Mouse (Mus musculus) ES-E14 (cell line): ENCODE measurements around the gene Lyzl4. TPM values are rescaled to one million over a fixed set of nuclear protein-coding genes. Genes with fewer than 3 reads are reported as not detected.

Experiments
- DNase-seq: peaks from one replicate; pipeline ENCODE4 v3.0.0-alpha.2; 2013; ENCODE audit warnings: low read depth, low spot score
- H3K27ac ChIP-seq: 2 replicates; pipeline ENCODE4 v1.5.1; 2012; ENCODE audit warnings: low read depth, mild to moderate bottlenecking, low read length, moderate library complexity, mixed read lengths; ENCODE audit not compliant: poor library complexity, insufficient read depth, severe bottlenecking
- H3K36me3 ChIP-seq: 2 replicates; pipeline ENCODE4 v1.6.1; 2012; ENCODE audit warnings: mild to moderate bottlenecking, low read length, moderate library complexity, mixed read lengths; ENCODE audit not compliant: control insufficient read depth, poor library complexity, insufficient read depth, severe bottlenecking
- H3K4me1 ChIP-seq, 2 experiments: fragments of 150-350 bp in 1 of 2; sonication (generic) in 1 of 2; 2 replicates each; pipeline ENCODE4 v1.6.1; 2012; ENCODE audit warnings: low read length in 2 of 2, mild to moderate bottlenecking in 1 of 2, mixed read lengths in 1 of 2; ENCODE audit not compliant: control insufficient read depth in 2 of 2, insufficient read depth in 2 of 2, poor library complexity in 1 of 2
- H3K4me3 ChIP-seq, 2 experiments: fragments of 150-350 bp in 1 of 2; sonication (generic) in 1 of 2; 2 replicates each; pipeline ENCODE4 v1.5.1; 2012; ENCODE audit warnings: low read length in 2 of 2, low read depth in 1 of 2, mild to moderate bottlenecking in 1 of 2, mixed read lengths in 1 of 2; ENCODE audit not compliant: insufficient read depth in 1 of 2, poor library complexity in 1 of 2, severe bottlenecking in 1 of 2
- H3K9ac ChIP-seq: 2 replicates; pipeline ENCODE4 v1.6.1; 2012; ENCODE audit warnings: low read depth, mild to moderate bottlenecking, low read length, mixed read lengths; ENCODE audit not compliant: poor library complexity, insufficient read depth, severe bottlenecking
- H3K9me3 ChIP-seq: fragments of 150-350 bp; sonication (generic); 2 replicates; pipeline ENCODE4 v1.6.1; 2012; ENCODE audit warnings: low read depth, mild to moderate bottlenecking, low read length; ENCODE audit not compliant: control insufficient read depth, insufficient read depth
- CHD2 ChIP-seq: IDR thresholded peaks from 2 replicates; pipeline ENCODE4 v1.6.1; 2014; ENCODE audit warnings: mild to moderate bottlenecking, low read depth, low read length, inconsistent platforms
- HCFC1 ChIP-seq: IDR thresholded peaks from 2 replicates; pipeline ENCODE4 v1.6.1; 2012; ENCODE audit warnings: low read length, inconsistent platforms, borderline replicate concordance; ENCODE audit not compliant: insufficient read depth
- MAFK ChIP-seq: IDR thresholded peaks from 2 replicates; pipeline ENCODE4 v1.6.1; 2014; ENCODE audit warnings: mild to moderate bottlenecking, low read depth, low read length, inconsistent platforms; ENCODE audit not compliant: insufficient read depth
- ZC3H11A ChIP-seq: IDR thresholded peaks from 2 replicates; pipeline ENCODE4 v1.6.1; 2012; ENCODE audit warnings: low read depth, mild to moderate bottlenecking, inconsistent platforms, low read length, borderline replicate concordance
- ZNF384 ChIP-seq: IDR thresholded peaks from 2 replicates; pipeline ENCODE4 v1.6.1; 2012; ENCODE audit warnings: low read depth, low read length, inconsistent platforms
- in situ Hi-C, 2 experiments: fragments of 600-800 bp; cut with MboI; formaldehyde crosslinking; loops; one replicate each; pipeline ENCODE4 v1.15.1; 2025; ENCODE audit warnings: low sequenced_read_pairs in 2 of 2, inconsistent platforms in 1 of 2; ENCODE audit not compliant: unreplicated experiment in 2 of 2
- total RNA-seq: library from RNA; depleted of rRNA; stranded (reverse); fragments of 300-350 nt; gene quantifications from 2 replicates; pipeline ENCODE4 v1.2.3, GENCODE M21; 2012

Lyzl4 gene
- total RNA-seq, 1 experiment, result 0.58 TPM

- peak overlapping the region; percentile 3; the same call in 1 of the 2 replicates for H3K27ac ChIP-seq
- no peaks in the 10 kb centered on the region for H3K9me3 ChIP-seq
- H3K4me1 ChIP-seq, result peaks cover 2 to 11% of the 10 kb centered on the region in 2 experiments; a peak in 3 of 4 replicates
- TF ChIP-seq ZC3H11A (no peak), ZNF384 (no peak), HCFC1 (no peak), CHD2 (no peak), MAFK (no peak)
- H3K4me3 ChIP-seq, result no peak overlapping the region
- no peaks in the 10 kb centered on the region for H3K36me3 ChIP-seq
- no peak overlapping the region for H3K9ac ChIP-seq
- in situ Hi-C loops, result no loop called here
- no peak for DNase-seq
These were observed 25.4 kb downstream of the Lyzl4 start for GRCm38 (mm10) chr9:121616471-121616870.

DNA sequence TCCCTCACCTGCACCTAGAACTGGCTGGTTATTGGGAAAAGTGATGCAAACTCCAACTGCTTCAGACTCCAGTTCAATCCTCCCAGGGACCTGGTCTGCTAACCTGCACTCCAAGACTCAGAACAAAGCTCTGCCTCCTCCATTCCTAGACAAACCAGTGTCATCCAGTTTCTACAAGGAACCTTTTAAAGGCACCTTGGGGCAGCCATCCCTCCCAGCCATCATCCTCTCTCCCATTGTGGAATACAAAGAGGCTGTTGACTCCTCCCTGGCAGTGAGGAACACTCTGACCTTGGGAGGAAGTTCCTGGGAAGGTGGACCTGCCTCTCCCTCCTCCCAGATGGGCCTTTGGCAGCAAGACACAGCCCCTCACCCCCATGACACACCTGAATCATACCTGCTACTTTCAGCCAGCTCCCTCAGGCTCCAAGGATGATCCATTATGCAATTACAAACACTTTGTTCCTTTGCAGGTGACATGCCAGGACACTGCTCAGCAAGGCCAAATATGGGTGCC is 27.6 kb downstream of the Lyzl4 start:
- peak; percentile 60 for DNase-seq
- H3K9me3 ChIP-seq, result no peaks in the 10 kb centered on the region
- peak overlapping the region; percentile 48; the same call in 1 of the 2 replicates for H3K27ac ChIP-seq
- in situ Hi-C loops, result no loop called here
- H3K4me3 ChIP-seq, result no peak overlapping the region
- TF ChIP-seq HCFC1, result no peak
- no peak for TF ChIP-seq ZNF384
- no peak for TF ChIP-seq ZC3H11A
- no peak for TF ChIP-seq CHD2
- TF ChIP-seq MAFK, result no peak
- H3K9ac ChIP-seq, result no peak overlapping the region
- H3K36me3 ChIP-seq, result no peaks in the 10 kb centered on the region
- H3K4me1 ChIP-seq, result peaks cover 2 to 11% of the 10 kb centered on the region in 2 experiments; a peak in 3 of 4 replicates

GRCm38 (mm10) chr9:121613192-121613591 is 28.7 kb downstream of the Lyzl4 start:
- no peak for DNase-seq
- in situ Hi-C loops, result no loop called here
- Histone ChIP-seq H3K36me3 (no peaks in the 10 kb centered on the region), H3K27ac (no peak overlapping the region), H3K9me3 (no peaks in the 10 kb centered on the region), H3K4me3 (no peak overlapping the region), H3K4me1 (peaks cover 2 to 11% of the 10 kb centered on the region in 2 experiments; a peak in 3 of 4 replicates), H3K9ac (no peak overlapping the region)
- TF ChIP-seq CHD2, result no peak
- TF ChIP-seq MAFK, result no peak
- no peak for TF ChIP-seq ZC3H11A
- TF ChIP-seq ZNF384, result no peak
- TF ChIP-seq HCFC1, result no peak

DNA sequence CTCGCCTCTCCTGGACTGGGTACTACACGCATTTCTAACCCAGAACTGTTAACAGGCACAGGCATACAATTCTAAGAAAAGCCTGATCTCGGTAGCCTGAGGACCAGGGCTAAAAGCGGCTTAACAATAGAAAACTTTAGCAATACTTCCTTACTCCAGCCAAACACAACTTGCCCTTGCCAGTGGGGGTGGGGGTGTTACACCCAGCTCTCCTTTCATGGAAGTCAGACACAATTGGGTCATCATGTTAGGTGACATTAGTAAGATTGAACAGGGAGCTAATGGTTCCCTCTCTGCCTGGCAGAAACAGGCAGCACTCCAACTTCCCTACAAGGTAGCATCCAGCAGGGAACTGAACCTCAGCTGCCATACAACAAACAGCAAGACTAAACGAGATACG is 32.5 kb downstream of the Lyzl4 start:
- no peak overlapping the region for H3K27ac ChIP-seq
- in situ Hi-C loops, result no loop called here
- H3K4me3 ChIP-seq, result no peak overlapping the region
- no peak for TF ChIP-seq CHD2
- no peak for TF ChIP-seq ZNF384
- TF ChIP-seq MAFK, result no peak
- no peak for TF ChIP-seq ZC3H11A
- TF ChIP-seq HCFC1, result no peak
- DNase-seq, result no peak
- no peaks in the 10 kb centered on the region for H3K9me3 ChIP-seq
- H3K4me1 ChIP-seq, result peaks cover 2 to 7% of the 10 kb centered on the region in 2 experiments; a peak in 3 of 4 replicates
- H3K36me3 ChIP-seq, result no peaks in the 10 kb centered on the region
- no peak overlapping the region for H3K9ac ChIP-seq

GRCm38 (mm10) chr9:121606498-121607096 is 35.3 kb downstream of the Lyzl4 start:
- H3K36me3 ChIP-seq, result no peaks in the 10 kb centered on the region
- in situ Hi-C loops, result no loop called here
- 0 out of 4 replicates have a peak, but pooled peaks cover 0 to under 1% of the 10 kb centered on the region in 2 experiments for H3K4me1 ChIP-seq
- H3K9ac ChIP-seq, result no peak overlapping the region
- no peak overlapping the region for H3K27ac ChIP-seq
- no peaks in the 10 kb centered on the region for H3K9me3 ChIP-seq
- H3K4me3 ChIP-seq, result no peak overlapping the region
- no peak for TF ChIP-seq ZNF384
- no peak for TF ChIP-seq ZC3H11A
- TF ChIP-seq HCFC1, result no peak
- TF ChIP-seq MAFK, result no peak
- no peak for TF ChIP-seq CHD2
- no peak for DNase-seq
